Mouse (Mus musculus): ENCODE results near the gene Usp28.

DNA sequence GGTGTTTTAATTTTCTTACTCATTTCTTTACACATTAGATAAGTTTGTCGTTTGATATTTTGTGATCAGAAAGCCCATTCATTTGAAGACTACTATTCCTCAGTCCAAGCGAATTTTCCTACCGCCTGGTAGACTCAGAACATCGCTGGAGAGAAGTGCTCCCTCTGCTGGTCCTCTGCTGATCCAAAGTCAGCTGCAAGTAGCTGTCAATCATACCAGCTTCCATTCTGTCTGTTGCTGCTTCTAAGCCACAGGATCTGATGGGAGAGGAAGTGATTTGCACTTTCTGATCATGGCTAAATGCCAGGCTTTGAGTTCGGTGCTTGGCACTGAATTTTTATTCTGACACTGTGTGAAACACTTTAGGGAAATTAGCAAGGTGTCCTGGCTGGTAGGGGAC is 66.2 kb downstream of the Usp28 start:
- TF ChIP-seq CTCF (IDR thresholded peaks at IDR 0.05; ENCODE audit: control insufficient read depth, insufficient read depth, insufficient read length) (peak; percentile 40), CEBPB (IDR thresholded peaks at IDR 0.05; ENCODE audit: low read depth) (no peak)

All from C2C12 (cell line).